In genomic region chr17:73770964-73771363, GRCm38 (mm10) we compare ENCODE assay signal across 9 mouse cellular contexts. TPM values are rescaled to one million over a fixed set of nuclear protein-coding genes. Genes with fewer than 3 reads are reported as not detected.
DNase-seq lines count a peak whose midpoint lies in the region; ATAC-seq and TF ChIP-seq lines count a peak whose summit lies in the region.
"Had no signal": no experiment of that assay in that cellular context is flagged by ENCODE, and none has a peak within 500 bp of the region (broad histone marks: within the 10 kb centered on the region; RNA-seq: fewer than 3 reads in every experiment).

No protein-coding gene starts in this region.

- peaks cover 11% of the 10 kb centered on the region for H3K4me1 ChIP-seq in heart, embryonic 13.5 days
- H3K4me1 ChIP-seq in hindbrain, embryonic 15.5 days (replicated peaks): peaks cover 10% of the 10 kb centered on the region
- peaks cover 2% of the 10 kb centered on the region; the same call in 1 of the 2 replicates for H3K4me1 ChIP-seq in liver, adult 2 months (ENCODE audit: control insufficient read depth, insufficient read depth, low read length)
- H3K4me1 ChIP-seq: embryonic facial prominence, embryonic 13.5 days had no signal

- no peaks in the 10 kb centered on the region for H3K36me3 ChIP-seq in heart, embryonic 13.5 days
- no peaks in the 10 kb centered on the region for H3K36me3 ChIP-seq in hindbrain, embryonic 15.5 days
- no peaks in the 10 kb centered on the region for H3K36me3 ChIP-seq in liver, adult 2 months (ENCODE audit: control insufficient read depth, insufficient read depth, low read length)
- H3K36me3 ChIP-seq: embryonic facial prominence, embryonic 13.5 days had no signal

- whole genome bisulfite sequencing in heart, embryonic 13.5 days: 8% methylated on average over 8 of the region's 8 CpGs
- WGBS in hindbrain, embryonic 15.5 days: 21% methylated on average over 8 of the region's 8 CpGs
- 60% methylated on average over 8 of the region's 8 CpGs for WGBS in liver, adult 2 months

- peak overlapping the region; percentile 5 for H3K4me2 ChIP-seq in heart, embryonic 13.5 days
- no peak overlapping the region for H3K4me2 ChIP-seq in hindbrain, embryonic 15.5 days
- H3K4me2 ChIP-seq: embryonic facial prominence, embryonic 13.5 days had no signal

- H3K9me3 ChIP-seq in heart, embryonic 13.5 days: peaks cover 2% of the 10 kb centered on the region; the same call in 1 of the 2 replicates
- no peaks in the 10 kb centered on the region for H3K9me3 ChIP-seq in hindbrain, embryonic 15.5 days
- H3K9me3 ChIP-seq: embryonic facial prominence, embryonic 13.5 days had no signal

- H3K4me3 ChIP-seq in heart, embryonic 13.5 days: no peak overlapping the region
- no peak overlapping the region for H3K4me3 ChIP-seq in hindbrain, embryonic 15.5 days
- no peak overlapping the region for H3K4me3 ChIP-seq in liver, adult 2 months (ENCODE audit: insufficient read depth, low read depth, low read length)
- H3K4me3 ChIP-seq: embryonic facial prominence, embryonic 13.5 days had no signal

- DNase-seq in heart, adult 11 months: no peak
- DNase-seq in embryo, embryonic 10.5 days (ENCODE audit: low spot score): peak; percentile 69
- peak; percentile 8 for DNase-seq in liver, adult 2 months (ENCODE audit: extremely low read depth, low read depth, low spot score)
- DNase-seq in retina, embryonic 14.5 days (ENCODE audit: low spot score): peak; percentile 47
- DNase-seq in cerebellum, adult 9-10 months: no peak
- DNase-seq in left cerebral cortex, adult 9 months (ENCODE audit: low spot score in 2 of 2): no peak

- no peak for TF ChIP-seq CTCF in liver, adult 2 months (IDR thresholded peaks at IDR 0.05; ENCODE audit: low read depth, low read length)

- no peak; the same call in 1 of the 2 replicates for ATAC-seq in heart, embryonic 13.5 days (ENCODE audit: extremely low read depth, insufficient number of reproducible peaks, low FRiP score, low TSS enrichment)
- peak; percentile 86 for ATAC-seq in hindbrain, embryonic 15.5 days (ENCODE audit: low FRiP score, low read depth)

- H3K9ac ChIP-seq in heart, embryonic 13.5 days: no peak overlapping the region
- H3K9ac ChIP-seq in hindbrain, embryonic 15.5 days: no peak overlapping the region
- no peak overlapping the region for H3K9ac ChIP-seq in liver, adult 2 months (ENCODE audit: low read depth, low read length)
- H3K9ac ChIP-seq: embryonic facial prominence, embryonic 13.5 days had no signal

- no peak overlapping the region for H3K27ac ChIP-seq in heart, embryonic 13.5 days (replicated peaks)
- H3K27ac ChIP-seq in hindbrain, embryonic 15.5 days (replicated peaks): peak overlapping the region; percentile 30; the same call in 1 of the 2 replicates
- no peak overlapping the region for H3K27ac ChIP-seq in liver, adult 2 months (replicated peaks; ENCODE audit: insufficient read depth, low read depth, low read length)
- H3K27ac ChIP-seq: embryonic facial prominence, embryonic 13.5 days had no signal

- no peak for TF ChIP-seq POLR2A in liver, adult 2 months (IDR thresholded peaks at IDR 0.05; ENCODE audit: extremely low read depth, insufficient read depth, low read length)

- H3K27me3 ChIP-seq in heart, embryonic 13.5 days (replicated peaks): no peaks in the 10 kb centered on the region
- H3K27me3 ChIP-seq in hindbrain, embryonic 15.5 days: no peaks in the 10 kb centered on the region
- no peaks in the 10 kb centered on the region for H3K27me3 ChIP-seq in liver, adult 2 months (ENCODE audit: control insufficient read depth, insufficient read depth, low read length)
- H3K27me3 ChIP-seq: embryonic facial prominence, embryonic 13.5 days had no signal

- no peaks in the 10 kb centered on the region for H3K79me2 ChIP-seq in liver, adult 2 months (ENCODE audit: control insufficient read depth, insufficient read depth, low read length)

RNA-seq across cellular contexts. Expression of gene Ehd3, which starts 33.0 kb away (rescaled TPM):
- polyA plus RNA-seq in heart, embryonic 13.5 days (2015; fragmentation: Nextera tagmentation; extraction: Ambion mirVana): 2.8 and 2.9 TPM in 2 replicates
- 20.3 and 26.9 TPM in 2 replicates for polyA plus RNA-seq in hindbrain, embryonic 15.5 days (2015; fragmentation: Nextera tagmentation; extraction: Ambion mirVana)
- total RNA-seq in liver, adult 2 months (2014; rRNA removed): 37.5 and 40.6 TPM in 2 replicates
- 26.0 and 30.6 TPM in 2 replicates for polyA plus RNA-seq in liver, adult 2 months (2012; rRNA removed)

Comparison
In these comparisons a context has a peak if more than half of its experiments do, and no peak if none do; other contexts are left out.
1. DNase-seq: peak in embryo, embryonic 10.5 days (single experiment), liver, adult 2 months (single experiment) and retina, embryonic 14.5 days (single experiment); none in heart, adult 11 months (single experiment), cerebellum, adult 9-10 months (single experiment) and left cerebral cortex, adult 9 months (0 of 2).